Mouse (Mus musculus) embryonic fibroblast, embryonic 13.5 days (primary cell): ENCODE data around the gene Zfp451.

Source experiments
- CTCF ChIP-seq: IDR thresholded peaks from 2 replicates; pipeline ENCODE4 v1.5.1; 2011; ENCODE audit warnings: mild to moderate bottlenecking, control low read depth, low read length, moderate library complexity, borderline replicate concordance; ENCODE audit not compliant: insufficient read depth
- POLR2A ChIP-seq: IDR thresholded peaks from 2 replicates; pipeline ENCODE4 v1.6.1; 2011; ENCODE audit warnings: low read depth, mild to moderate bottlenecking, control low read depth, low read length, moderate library complexity

- peak; percentile 76 for TF ChIP-seq POLR2A
- no peak for TF ChIP-seq CTCF
These were observed 94.6 kb downstream of the Zfp451 start, which contains the start of gene Rab23 for GRCm38 (mm10) chr1:33719733-33720225.
